Mouse (Mus musculus) inflammation-experienced regulatory T-cells, adult 6 months (primary cell): Measurements from ENCODE around the gene Pax4. TPM values are rescaled to one million over a fixed set of nuclear protein-coding genes. Genes with fewer than 3 reads are reported as not detected.

ENCODE experiments used
- ATAC-seq: one replicate; pipeline ENCODE4 v1.8.0; 2017
- polyA plus RNA-seq, 3 experiments: library from polyadenylated mRNA; unstranded; fragments of 100-300 nt; shearing (Covaris generic); gene quantifications; one replicate each; pipeline ENCODE4 v1.2.1; 2017

Gene Pax4
- polyA plus RNA-seq, 3 experiments from 2014 or later = not detected

- no peak for ATAC-seq
Measured at GRCm38 (mm10) chr6:28396051-28396852, 52.9 kb downstream of the Pax4 start.

Other genes with a start within 250 kb of the Pax4 start
- 10 to 100 TPM; 25.4 to 38.2 (median 29.1) TPM for gene Zfp800, start 51.3 kb downstream of the Pax4 start, polyA plus RNA-seq
- 10 to 100 TPM; 19.8 to 78.8 (median 44.8) TPM for gene Arf5, start 25.8 kb downstream of the Pax4 start, polyA plus RNA-seq
- gene Fscn3, start 21.6 kb downstream of the Pax4 start, polyA plus RNA-seq = under 1 TPM in 1 of 3 experiments, not detected in 2; 0.25 TPM
- gene Gcc1, start 21.0 kb downstream of the Pax4 start, polyA plus RNA-seq = 1 to 10 TPM; 5.9 to 8.0 (median 7.9) TPM
- gene Snd1, start 25.8 kb upstream of the Pax4 start, polyA plus RNA-seq = 10 to 100 TPM; 44.7 to 54.7 (median 51.4) TPM